Comparison of ENCODE assay signal across 23 mouse cellular contexts in the genomic region with DNA sequence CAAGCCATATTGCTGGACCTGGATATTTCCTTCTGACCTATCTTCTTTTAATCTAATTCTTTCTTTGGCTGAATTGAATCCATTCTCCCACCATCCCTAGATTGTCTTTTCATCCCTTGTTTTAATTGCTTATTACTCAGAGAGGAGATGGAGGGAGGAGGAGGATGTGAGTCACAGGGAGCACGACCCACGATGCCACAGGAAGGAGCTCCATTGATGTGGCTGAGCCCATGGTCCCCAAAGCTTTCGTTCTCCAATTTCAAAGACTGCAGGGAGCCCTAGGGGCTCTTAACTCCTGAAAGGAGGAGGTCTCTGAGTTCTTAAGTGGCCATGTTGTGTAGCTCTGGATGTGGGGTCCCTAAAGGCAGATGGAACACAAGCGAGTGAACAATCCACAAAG. TPM values are rescaled to one million over a fixed set of nuclear protein-coding genes. Genes with fewer than 3 reads are reported as not detected.
DNase-seq lines count a peak whose midpoint lies in the region; TF ChIP-seq lines count a peak whose summit lies in the region.
"Had no signal": no experiment of that assay in that cellular context is flagged by ENCODE, and none has a peak within 500 bp of the region (broad histone marks: within the 10 kb centered on the region; RNA-seq: fewer than 3 reads in every experiment).

No protein-coding gene starts in this region.

- H3K4me3 ChIP-seq in C2C12 (ENCODE audit: insufficient read depth, poor library complexity, severe bottlenecking), result no peak overlapping the region
- H3K4me3 ChIP-seq: forebrain, embryonic 13.5 days; gastrocnemius, adult 2 months; heart, adult 2 months; heart, embryonic 12.5 days; hindbrain, embryonic 13.5 days; limb, embryonic 12.5 days; megakaryocyte, embryonic 14.5 days; midbrain, embryonic 12.5 days had no signal

- no peak overlapping the region for H3ac ChIP-seq in C2C12 (ENCODE audit: control insufficient read depth, insufficient read length, low read depth)

- no peaks in the 10 kb centered on the region for H3K27me3 ChIP-seq in C2C12 (ENCODE audit: control insufficient read depth, insufficient read depth, insufficient read length)
- H3K27me3 ChIP-seq: forebrain, embryonic 13.5 days; hindbrain, embryonic 13.5 days; limb, embryonic 12.5 days; midbrain, embryonic 12.5 days had no signal

- peak; percentile 66 for DNase-seq in 3T3-L1 (ENCODE audit: low read depth, low spot score)
- peak; percentile 23 for DNase-seq in brain, adult 2 months (ENCODE audit: low read depth, low spot score)
- peak; percentile 33 for DNase-seq in thymus, postnatal 25 days
- DNase-seq in frontal cortex, postnatal 25 days (ENCODE audit: low spot score in 2 of 2), result no peak
- DNase-seq in right cerebral cortex, postnatal 25 days, result no peak
- DNase-seq: adrenal gland, postnatal 25 days; cerebellum, adult 18-20 months; cerebellum, postnatal 10 days; gastrocnemius, adult 2 months; gastrocnemius, postnatal 36 days; heart, adult 2 months; heart, postnatal 4 days; kidney, adult 9 months; kidney, postnatal 14 days; lung, postnatal 36 days had no signal

- TF ChIP-seq CTCF in C2C12 (IDR thresholded peaks at IDR 0.05; ENCODE audit: control insufficient read depth, insufficient read depth, insufficient read length), result no peak

- no peaks in the 10 kb centered on the region for H3K36me3 ChIP-seq in C2C12 (ENCODE audit: control insufficient read depth, insufficient read depth)
- H3K36me3 ChIP-seq: G1E; heart, embryonic 12.5 days; hindbrain, embryonic 13.5 days; limb, embryonic 12.5 days; midbrain, embryonic 12.5 days had no signal

- no peaks in the 10 kb centered on the region for H3K79me2 ChIP-seq in C2C12 (ENCODE audit: control insufficient read depth, insufficient read depth)

- no peaks in the 10 kb centered on the region for H3K79me3 ChIP-seq in C2C12 (ENCODE audit: low read depth)

TF ChIP-seq in C2C12, 6 proteins besides CTCF, POLR2A, EP300 and RAD21:
- TF ChIP-seq MYOG (IDR thresholded peaks at IDR 0.05; ENCODE audit: control insufficient read depth, extremely low read depth, insufficient read length), result no peak
- TF ChIP-seq MAX (IDR thresholded peaks at IDR 0.05), result no peak
- TF ChIP-seq MYOD1 (IDR thresholded peaks at IDR 0.05; ENCODE audit: control insufficient read depth, insufficient read length, low read depth), result no peak
- TF ChIP-seq USF1 (IDR thresholded peaks at IDR 0.05; ENCODE audit: low read depth), result peak; percentile 8
- no peak for TF ChIP-seq CEBPB (IDR thresholded peaks at IDR 0.05; ENCODE audit: low read depth)
- peak; percentile 77 for TF ChIP-seq FOSL1 (IDR thresholded peaks at IDR 0.05; ENCODE audit: insufficient read depth, low read length, poor library complexity, severe bottlenecking)

RNA-seq across cellular contexts. Expression of a gene that starts 53.5 kb away (rescaled TPM):
- polyA plus RNA-seq in C2C12 (2012; fragmentation: generic; extraction: Trizol), result 61.4 TPM
- polyA plus RNA-seq: G1E had no signal

Comparison
In these comparisons a context has a peak if more than half of its experiments do, and no peak if none do; other contexts are left out.
1. DNase-seq: peak in 3T3-L1 (single experiment), brain, adult 2 months (single experiment) and thymus, postnatal 25 days (single experiment); none in frontal cortex, postnatal 25 days (0 of 2) and right cerebral cortex, postnatal 25 days (single experiment).